Mouse (Mus musculus): Measurements from ENCODE around the gene Nsdhl.

Gene Nsdhl

DNA sequence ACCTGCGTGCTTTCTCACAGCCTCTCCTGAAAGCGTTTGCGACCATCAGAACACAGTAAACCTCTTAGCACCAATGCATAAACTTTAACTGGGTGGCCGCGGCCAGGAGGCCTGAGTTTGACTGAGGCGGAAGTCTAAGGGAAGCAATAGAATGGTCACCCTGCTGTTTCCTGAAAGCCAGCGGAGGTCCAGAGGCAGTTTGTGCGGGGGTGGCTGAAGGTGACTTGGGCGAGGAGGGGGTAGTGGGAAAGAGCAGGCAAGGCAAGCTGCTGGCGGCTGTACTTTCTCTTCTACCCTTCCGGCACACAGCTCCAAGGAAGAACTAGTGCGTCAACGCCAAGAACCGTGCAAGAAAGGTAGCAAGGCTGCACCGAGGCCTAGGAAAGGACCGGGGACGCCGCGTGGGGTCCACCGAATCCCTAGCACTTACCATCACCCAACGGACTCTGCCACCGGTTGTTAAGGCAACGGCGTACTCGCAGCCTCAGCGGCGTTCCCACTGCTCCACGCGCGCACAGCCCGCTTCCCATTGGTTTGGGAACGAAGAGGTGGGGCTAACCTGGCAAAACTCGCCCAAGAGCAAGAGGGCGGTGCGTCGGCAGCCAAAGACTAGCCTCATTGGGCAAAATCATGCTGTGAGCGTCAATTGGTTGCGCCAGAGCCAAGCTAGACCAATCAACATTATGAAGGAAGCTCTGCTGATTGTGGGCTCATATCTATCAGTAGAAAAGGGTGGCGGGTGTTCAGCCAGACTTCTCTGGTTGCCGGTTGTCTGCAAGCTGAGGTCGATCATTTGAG is at the start of gene Nsdhl, which contains the start of gene Cetn2:
Gene Nsdhl, plus strand, starts transcription at position 674 of the 798 bp plus-strand sequence.
Gene Cetn2, minus strand, starts transcription at position 528 of the 798 bp plus-strand sequence.
- DNase-seq (ENCODE audit: low spot score in 2 of 2) = peak; percentile 51 to 80

DNA sequence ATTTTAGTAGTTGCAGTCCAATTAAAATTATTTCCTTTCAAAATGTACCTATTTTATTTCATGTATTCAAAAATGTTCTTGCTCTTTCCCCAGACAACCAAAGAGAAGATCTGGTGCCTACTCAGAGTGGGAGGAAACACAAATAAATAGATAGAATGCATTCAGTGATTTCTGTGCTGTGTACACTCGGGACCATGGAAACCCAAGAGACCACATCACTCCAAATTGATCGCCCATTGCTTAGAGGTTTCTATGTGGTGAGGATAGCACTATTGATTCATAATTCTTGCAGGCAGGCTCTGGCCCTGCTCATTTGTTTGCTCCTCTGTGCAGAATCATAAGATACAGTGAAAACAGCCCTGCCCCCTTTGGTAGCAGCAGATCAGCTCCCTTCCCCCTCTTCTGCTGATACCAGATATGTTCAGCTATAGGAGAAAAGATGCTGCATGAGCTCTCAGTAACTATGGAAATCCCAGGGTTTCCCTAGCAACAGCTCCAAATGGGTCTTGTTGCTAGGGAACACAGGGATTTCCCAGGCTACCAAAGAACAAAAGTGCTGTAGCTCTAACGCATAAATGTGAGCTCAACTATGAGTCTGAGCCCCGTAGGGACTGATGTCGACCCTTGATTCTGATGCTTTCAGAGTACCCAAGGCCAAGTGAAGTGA is 22.8 kb upstream of the Nsdhl start:
- DNase-seq (ENCODE audit: low spot score in 2 of 2) = no peak

DNA sequence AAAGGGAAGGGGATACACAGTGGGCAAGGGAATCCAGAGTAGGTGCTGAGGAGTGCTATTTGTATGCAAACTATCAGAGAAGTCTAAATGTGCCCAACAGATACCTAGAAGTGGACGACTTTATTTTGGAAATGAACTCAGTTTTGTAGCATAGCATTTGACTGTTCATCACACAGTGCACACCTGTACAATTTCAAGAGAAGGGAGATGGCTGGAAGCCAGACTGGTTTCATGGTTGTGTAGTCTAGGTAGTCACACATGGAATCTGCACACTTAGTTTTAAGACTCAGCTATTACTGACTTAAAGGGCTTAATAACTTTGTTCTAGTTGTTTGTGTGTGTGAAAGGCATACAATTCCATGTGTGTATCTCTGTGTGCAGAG is 22.3 kb upstream of the Nsdhl start:
- DNase-seq (ENCODE audit: low spot score in 2 of 2) = no peak

DNA sequence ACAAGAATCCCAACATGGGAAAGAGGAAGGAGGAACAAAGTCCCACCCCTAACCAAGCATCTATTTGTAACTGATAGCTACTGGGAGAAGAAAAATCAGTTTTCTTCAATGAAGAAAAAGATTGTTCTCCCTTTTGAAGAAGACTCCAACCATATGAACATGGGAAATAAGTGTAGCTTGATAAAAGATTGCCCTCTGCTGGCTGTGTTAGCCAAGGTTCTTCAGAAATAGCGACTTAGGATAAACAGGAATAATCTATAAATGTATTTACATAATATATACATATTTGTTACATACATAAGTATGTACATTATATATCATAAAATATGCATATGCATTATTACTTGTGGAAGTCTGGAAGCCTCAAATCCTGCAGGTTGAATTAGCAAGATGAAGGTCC is 15.8 kb upstream of the Nsdhl start:
- DNase-seq (ENCODE audit: low spot score in 2 of 2) = no peak

DNA sequence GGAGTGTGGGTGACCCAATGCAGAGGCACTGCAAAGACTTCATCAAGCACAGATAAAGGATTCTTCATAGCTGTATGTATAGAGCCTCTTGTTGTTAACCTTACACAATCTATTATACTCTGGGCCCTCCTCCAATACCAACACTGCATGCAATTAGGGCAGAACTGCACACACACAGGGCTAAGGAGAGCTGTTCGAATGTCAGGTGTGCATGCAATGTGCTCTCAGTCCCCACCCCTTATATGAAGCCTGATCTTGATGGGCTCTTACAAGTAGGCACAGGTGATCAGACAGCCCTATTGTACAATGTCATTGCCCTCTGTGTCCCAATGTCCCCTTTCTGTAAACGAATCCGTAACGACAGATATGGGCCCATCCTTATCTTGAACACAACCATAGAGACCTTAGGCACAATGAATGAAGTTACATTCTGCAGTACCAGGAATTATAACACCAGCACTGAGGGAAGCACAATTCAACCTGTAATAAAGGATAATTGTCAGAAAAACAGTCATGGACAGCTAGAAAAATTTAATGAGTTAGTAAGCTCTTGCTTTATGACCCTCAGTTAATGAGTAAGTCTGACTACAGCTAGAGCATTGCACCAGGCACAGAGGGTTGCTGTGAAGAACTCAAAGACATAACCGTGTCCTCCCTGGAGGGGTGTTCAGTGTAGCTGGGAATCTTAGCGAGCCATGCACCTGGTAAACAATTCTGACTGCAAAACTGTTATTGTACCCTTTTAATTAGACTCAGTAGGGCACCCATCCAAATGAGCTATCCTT is 10.5 kb upstream of the Nsdhl start:
- no peak for DNase-seq (ENCODE audit: low spot score in 2 of 2)

DNA sequence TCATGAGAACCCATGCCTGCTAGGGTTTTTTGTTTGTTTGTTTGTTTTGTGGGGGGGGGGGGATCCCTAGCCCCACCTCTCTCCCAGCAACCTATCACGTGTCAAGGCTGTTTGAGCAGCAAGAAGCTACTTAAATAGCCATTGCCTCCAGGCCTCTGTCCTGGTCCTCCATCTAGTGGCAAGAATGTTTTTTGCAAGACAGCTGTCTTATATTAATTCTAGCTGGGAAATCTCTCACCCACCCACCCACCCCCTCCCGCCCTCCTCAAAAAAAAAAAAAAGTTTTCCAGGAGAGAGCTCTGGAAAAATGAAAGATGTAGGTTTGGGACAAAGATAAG is 10.0 kb upstream of the Nsdhl start:
- DNase-seq (ENCODE audit: low spot score in 2 of 2) = peak in 1 of 2 experiments; percentile 37

DNA sequence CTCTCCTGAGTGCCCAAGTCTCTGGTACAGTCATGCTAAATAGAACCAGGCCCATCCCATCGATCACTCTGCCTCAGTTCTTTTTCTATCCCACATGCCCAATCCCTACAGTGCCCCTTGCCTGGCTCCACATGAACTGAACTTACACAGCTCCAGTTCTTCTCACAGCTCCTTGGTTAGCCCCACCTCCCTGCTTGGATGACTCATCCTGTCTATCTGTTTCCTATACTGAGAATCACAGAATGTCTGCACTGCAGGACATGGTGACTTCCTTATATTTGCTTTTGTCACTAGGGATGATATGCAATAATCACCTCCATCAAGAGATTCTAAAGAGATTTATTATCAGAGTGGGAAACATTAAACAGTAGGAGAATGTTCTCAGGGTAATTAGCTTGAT is 6.7 kb upstream of the Nsdhl start:
- DNase-seq (ENCODE audit: low spot score in 2 of 2) = no peak

DNA sequence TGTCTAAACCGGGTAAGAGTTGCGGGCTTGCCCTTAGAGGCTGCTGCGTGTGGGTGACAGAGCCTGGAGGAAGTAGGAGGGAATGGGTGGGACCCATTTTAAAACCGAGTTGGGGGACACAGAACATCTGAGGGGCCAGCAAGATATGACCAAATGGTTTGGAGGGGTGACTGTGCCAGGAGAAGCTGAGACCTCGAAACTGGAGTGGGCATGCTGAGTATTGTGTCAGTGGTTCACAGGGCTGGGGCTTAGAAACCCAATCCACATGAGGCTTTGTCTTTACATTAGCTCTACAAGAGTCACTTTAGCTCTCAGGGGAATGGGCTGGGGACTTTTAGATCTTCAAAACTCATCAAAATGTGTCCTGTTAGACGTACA is 314 bp downstream of the Nsdhl start:
- DNase-seq (ENCODE audit: low spot score in 2 of 2) = no peak

DNA sequence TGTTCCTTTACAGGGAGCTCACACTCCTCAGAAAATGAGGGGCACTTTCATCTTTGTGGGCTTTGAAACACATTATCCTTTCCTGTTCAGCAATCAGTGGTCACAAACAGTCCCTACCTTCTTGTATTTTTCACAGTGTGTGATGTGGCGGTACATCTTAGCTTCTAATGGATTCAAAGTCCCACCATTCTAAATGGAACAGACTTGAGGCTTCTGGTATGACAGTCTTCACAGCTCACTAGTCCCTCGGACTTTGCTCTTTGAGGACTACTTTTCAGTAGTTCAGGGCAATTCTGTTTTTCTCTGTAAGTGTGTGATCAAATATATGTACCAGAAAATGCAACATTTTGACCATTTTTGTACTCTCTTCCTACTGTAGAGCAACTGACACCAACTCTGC is 3.0 kb downstream of the Nsdhl start:
- DNase-seq (ENCODE audit: low spot score in 2 of 2) = no peak

DNA sequence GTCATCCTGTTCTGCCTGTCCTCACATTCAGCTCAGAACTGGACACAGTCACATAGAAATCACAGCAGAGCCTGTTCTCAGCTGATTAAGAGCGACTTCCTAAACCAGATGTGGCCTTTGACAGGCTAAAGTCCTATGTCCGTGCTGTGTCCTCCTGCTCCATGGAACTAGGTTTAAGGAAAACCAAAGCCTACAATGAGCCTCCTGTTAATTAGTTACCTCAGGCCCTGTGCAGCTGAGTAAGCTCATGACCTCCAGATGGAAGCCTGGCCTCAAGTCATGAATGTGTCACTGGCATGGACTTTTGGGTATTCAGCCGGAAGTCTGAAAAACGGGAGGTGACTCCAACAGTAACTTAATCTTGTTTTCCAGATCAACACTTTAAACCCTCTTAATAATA is 35.1 kb downstream of the Nsdhl start:
- no peak for DNase-seq (ENCODE audit: low spot score in 2 of 2)

DNA sequence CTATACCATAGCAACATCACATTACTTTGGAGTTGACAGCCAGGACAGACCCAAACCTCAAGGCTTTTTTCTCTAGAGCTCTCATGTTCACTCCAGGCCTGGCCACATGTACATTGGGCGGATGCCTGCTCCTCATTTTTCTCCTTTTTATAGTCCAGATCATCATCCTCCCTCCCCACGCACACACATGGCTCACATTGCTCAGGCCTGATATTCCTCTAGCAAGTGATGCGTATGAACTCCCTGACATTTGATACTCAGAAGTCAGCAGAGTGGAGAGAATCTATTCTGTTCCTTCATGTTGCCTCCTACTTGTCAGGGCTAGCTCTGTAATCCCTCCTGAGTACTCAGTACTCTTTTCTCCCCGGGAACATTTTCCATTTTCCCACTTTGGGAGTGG is 38.1 kb downstream of the Nsdhl start:
- no peak for DNase-seq (ENCODE audit: low spot score in 2 of 2)

DNA sequence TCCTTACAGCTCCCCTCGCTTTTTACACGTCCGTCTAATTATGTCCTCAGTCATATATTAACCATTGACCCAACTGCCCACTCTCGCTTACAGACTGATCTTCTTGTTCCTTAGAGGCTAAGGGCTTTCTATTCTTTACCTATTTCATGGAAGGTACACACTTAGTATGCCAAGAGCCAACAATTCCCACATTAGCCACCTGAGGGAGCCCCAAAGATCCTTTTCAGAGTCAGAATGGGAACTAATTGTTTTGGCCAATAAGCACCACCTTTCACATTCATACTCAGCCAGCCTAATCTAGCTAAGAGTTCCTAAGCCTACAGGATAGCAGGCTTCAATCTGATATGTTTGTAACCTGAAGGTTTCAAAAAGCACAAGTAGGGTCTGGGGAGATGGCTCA is 42.1 kb downstream of the Nsdhl start:
- no peak for DNase-seq (ENCODE audit: low spot score in 2 of 2)

DNA sequence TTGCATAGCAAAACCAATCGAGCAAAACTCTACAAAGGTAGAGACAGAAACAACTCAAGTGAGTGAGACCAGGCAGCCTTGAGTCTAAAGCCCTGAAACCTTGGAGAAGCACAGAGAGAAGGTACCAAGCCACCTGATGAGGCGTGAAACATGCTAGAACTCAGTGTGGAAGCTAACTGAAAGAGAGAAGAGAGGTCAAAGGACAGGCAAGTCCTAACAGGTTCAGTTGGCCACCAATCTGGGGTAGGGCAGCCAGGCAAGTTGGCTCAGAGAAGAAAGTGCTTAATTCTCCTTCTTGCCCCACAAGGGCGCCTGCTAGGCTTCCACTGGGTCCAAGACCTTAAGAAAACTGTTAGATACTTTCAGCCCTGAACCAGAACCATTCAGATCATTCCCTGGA is 43.2 kb downstream of the Nsdhl start:
- no peak for DNase-seq (ENCODE audit: low spot score in 2 of 2)

DNA sequence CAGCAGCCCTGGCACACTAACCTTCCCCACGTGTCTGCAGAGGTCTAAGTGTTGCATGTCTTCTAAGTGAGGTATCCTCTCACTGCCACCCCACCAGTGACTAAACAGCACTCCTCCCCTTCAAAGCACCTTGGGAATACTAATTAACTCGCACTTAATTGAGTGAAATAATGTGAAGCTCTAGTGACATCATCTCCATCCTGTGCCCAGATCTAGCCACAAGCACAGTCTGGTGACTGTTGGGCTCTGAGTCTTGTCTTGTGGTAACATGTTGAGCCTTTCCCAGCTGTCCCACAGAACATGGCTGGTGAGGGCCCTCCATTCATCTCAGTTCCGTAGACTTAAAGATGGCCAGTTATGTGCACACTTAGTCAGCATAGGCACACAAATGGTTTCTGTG is 44.4 kb downstream of the Nsdhl start:
- DNase-seq (ENCODE audit: low spot score in 2 of 2) = no peak

DNA sequence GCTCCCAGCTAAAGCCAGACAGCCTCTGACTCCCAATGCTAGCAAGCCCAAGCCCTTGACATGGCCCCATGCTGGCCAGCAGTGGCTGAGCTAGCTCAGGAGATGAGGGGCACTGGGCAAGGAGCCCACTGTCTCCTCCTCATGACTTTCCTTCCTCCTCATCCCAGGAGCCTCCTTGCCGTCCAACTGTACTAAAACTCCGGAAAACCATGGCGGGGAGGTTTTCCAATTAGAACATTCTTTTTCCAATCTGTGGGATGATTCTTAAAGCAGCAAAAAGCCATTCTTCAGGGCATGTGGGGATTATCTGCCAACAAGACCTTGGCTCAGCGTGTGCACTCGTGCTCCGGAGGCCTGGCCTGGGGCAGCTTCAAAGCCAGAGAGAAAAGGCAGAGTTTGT is 64.5 kb downstream of the Nsdhl start:
- DNase-seq (ENCODE audit: low spot score in 2 of 2) = no peak

DNA sequence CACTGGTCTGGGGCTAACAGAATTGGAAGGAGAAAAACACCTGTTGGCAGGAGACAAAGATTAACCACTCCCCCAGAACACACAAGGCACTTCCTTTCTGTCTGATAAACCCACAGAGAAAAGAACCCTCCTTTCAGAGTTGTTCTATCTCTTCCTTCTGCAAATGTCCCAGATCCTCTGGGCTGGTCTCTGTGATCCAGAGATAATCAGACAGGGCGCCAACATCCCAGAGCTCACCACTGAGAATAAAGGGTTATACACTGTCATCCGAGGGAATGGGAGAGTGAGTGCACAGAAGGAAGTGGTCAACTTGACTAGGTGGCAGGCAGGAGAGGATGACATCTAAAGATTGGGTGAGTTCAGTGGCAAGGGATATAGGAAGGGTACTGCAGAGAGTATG is 67.2 kb downstream of the Nsdhl start:
- no peak for DNase-seq (ENCODE audit: low spot score in 2 of 2)

DNA sequence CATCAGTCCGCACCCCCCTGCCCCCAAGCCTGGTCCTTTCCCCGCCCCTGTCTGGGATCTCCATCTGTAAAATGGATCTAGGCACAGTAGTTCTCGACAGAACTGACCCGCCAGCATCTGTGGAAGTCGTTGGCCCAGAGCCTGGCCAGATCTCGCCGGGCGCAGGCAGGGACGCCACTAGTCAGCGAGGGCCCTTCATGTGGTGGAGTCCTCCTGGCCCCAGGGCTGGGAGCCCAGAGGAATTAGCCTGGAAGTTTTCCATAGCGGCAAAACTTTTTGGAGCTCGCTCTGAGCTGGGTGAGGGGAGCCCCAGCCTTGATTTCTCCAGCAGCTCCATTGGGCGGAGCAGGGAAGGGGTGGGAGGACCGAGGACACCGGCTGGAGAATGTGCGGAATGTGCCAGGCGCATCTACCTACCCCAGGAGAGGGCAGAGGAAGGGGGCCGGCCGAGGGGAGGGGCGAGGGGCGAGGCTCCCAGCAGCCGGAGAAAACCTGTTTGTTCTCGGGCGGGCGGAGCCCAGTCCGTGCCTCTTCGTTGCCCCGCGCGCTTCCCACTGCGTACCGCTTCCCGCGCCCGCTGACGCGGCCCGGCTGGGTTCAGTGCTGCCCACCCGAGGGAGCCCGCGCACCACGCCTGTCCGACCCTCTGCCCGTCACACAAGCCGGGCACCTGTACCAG is 68.6 kb downstream of the Nsdhl start, which contains the start of gene Zfp185:
Gene Zfp185, plus strand, starts transcription at position 499 of the 679 bp plus-strand sequence.
- peak in 1 of 2 experiments; percentile 7 for DNase-seq (ENCODE audit: low spot score in 2 of 2)

DNA sequence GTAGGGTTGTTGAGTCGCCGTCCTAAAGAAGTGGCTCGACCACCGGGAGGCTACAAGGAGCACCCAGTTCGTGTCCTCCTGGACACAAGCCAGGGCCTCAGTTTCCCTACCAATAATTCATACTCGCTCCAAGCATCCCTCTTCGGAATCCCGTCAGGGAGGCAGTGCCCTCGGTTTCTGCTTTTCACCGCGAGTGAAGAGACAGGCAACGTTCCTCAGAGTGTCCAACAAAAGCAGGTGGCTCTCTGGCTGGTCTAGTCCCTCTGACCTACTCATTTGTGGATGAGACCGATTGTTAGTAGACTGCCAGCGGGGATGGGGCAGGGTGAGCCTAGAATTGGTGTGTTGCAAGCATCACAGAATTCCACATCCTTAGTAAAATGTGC is 69.2 kb downstream of the Nsdhl start:
- no peak for DNase-seq (ENCODE audit: low spot score in 2 of 2)

DNA sequence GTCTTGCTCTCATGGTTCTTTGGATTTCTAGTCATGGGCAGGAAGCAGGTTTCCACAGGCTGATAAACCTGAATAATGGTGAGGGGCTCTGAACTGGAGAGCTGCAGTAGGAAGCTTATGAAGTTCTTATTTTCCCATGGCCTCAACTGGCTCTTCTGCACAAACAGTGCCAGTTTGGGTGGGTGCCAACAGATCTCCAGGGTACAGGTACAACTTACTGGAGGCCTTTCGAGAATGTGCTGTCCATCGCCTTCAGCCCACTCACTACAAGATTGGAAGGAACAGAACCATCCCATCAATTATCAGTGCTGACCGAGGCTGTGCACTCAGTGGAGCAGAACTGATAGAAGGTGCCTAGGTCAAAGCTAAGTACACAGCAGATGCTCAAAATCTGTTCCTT is 70.1 kb downstream of the Nsdhl start:
- DNase-seq (ENCODE audit: low spot score in 2 of 2) = no peak

DNA sequence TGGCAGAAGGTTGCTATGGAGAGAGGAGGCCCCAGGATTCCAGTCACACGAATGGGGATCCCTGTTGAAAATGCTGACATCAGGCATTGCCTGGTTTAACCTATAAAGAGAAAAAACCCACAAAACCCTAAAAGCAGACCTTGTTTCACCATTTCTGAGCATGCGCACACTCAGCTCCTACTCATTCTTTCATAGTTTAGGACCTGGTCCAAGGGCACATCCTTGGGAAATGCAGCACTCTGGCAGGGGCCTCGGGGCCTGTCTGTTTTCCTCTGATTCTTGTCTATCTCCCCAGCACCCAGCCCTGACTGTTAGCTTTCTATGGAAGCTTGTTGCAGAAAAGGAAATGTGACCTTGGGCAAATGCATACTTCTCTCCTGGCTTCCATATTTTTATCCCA is 72.2 kb downstream of the Nsdhl start:
- no peak for DNase-seq (ENCODE audit: low spot score in 2 of 2)

DNA sequence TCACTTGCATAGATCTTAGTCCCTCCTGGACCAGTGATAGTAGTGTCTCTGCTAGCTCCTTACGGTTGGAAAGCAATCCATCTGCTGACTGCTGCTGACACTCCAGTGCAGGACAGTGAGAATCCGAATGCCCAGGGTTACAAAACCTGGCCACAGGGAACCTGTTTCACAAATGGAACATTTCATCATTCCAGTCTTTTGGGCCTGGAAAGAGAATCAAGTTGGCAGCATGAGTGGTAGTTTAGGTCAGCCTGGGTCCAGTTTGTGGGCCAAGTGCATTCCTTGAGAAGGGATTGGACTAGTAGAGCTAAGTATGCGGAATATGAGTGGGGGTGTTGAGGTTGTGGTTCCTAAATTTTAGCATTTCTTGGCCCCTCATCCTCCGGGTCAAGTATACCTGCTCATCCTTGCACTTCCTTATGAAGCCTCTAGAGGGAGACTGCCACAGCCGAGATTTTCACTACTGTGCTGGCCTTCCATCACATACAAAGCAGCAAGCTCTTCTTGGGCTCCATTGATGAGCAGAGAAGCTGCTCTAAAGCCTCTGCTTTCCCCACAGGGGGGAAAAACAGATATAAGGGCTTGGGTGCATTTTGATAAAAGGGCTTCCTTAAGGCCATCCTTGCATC is 74.0 kb downstream of the Nsdhl start:
- DNase-seq (ENCODE audit: low spot score in 2 of 2) = no peak

DNA sequence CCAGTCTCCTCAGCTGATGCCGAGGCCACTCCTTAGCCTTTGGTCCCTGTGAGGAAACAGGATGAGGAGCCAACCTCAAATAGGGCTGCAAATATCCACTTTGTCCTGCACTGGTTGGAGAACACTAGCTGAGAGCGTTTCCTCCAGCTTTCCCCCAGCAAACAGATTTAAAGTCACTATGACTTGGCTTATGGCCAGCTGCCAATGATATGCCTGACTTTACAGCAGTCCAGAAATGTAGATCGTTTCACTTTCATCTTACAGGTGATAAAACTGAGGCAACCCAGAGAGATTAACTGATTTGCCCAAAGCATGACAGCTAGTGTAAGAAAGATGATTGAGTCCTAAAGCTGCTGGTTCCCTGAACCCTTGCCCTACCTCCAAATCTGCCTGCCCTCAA is 77.2 kb downstream of the Nsdhl start:
- no peak for DNase-seq (ENCODE audit: low spot score in 2 of 2)
